Mouse (Mus musculus) liver (tissue): ENCODE measurements around the gene Psmg3.

Experiments used
- DNase-seq: peaks from one replicate; pipeline ENCODE4 v3.0.0-alpha.2; 2020; ENCODE audit warnings: mixed read lengths

Psmg3 gene

GRCm38 (mm10) chr5:139813963-139814381 lies 12.7 kb downstream of the Psmg3 start:
- no peak for DNase-seq

GRCm38 (mm10) chr5:139813126-139813490 lies 13.6 kb downstream of the Psmg3 start:
- DNase-seq = no peak

- DNase-seq = no peak
Observed at GRCm38 (mm10) chr5:139812398-139813125, 14.1 kb downstream of the Psmg3 start.

- DNase-seq = no peak
Observed at GRCm38 (mm10) chr5:139811677-139812397, 14.8 kb downstream of the Psmg3 start.

- DNase-seq = peak; percentile 61
Observed at GRCm38 (mm10) chr5:139809397-139809796, 17.3 kb downstream of the Psmg3 start.

GRCm38 (mm10) chr5:139805924-139806323 lies 20.8 kb downstream of the Psmg3 start:
- peak; percentile 86 for DNase-seq

GRCm38 (mm10) chr5:139804573-139805111 lies 22.0 kb downstream of the Psmg3 start:
- DNase-seq = peak; percentile 78

GRCm38 (mm10) chr5:139804107-139804551 lies 22.6 kb downstream of the Psmg3 start:
- DNase-seq = peak; percentile 94

GRCm38 (mm10) chr5:139803601-139804102 lies 23.0 kb downstream of the Psmg3 start:
- DNase-seq = peak; percentile 91

- peak; percentile 80 for DNase-seq
Observed at GRCm38 (mm10) chr5:139803165-139803564, 23.5 kb downstream of the Psmg3 start.

- DNase-seq = no peak
Observed at GRCm38 (mm10) chr5:139801880-139802279, 24.8 kb downstream of the Psmg3 start.

- no peak for DNase-seq
Observed at GRCm38 (mm10) chr5:139801231-139801630, 25.5 kb downstream of the Psmg3 start.

GRCm38 (mm10) chr5:139799801-139800590 lies 26.7 kb downstream of the Psmg3 start:
- DNase-seq = no peak

GRCm38 (mm10) chr5:139799041-139799440 lies 27.6 kb downstream of the Psmg3 start:
- peak; percentile 2 for DNase-seq

GRCm38 (mm10) chr5:139798168-139798900 lies 28.4 kb downstream of the Psmg3 start:
- peak; percentile 2 for DNase-seq

- DNase-seq = peak; percentile 39
Observed at GRCm38 (mm10) chr5:139797473-139798167, 29.1 kb downstream of the Psmg3 start.

- peak; percentile 56 for DNase-seq
Observed at GRCm38 (mm10) chr5:139796900-139797299, 29.8 kb downstream of the Psmg3 start.

- no peak for DNase-seq
Observed at GRCm38 (mm10) chr5:139796001-139796620, 30.6 kb downstream of the Psmg3 start.

GRCm38 (mm10) chr5:139794938-139795337 lies 31.7 kb downstream of the Psmg3 start:
- peak; percentile 76 for DNase-seq

GRCm38 (mm10) chr5:139794137-139794536 lies 32.5 kb downstream of the Psmg3 start:
- no peak for DNase-seq
